Mouse (Mus musculus) urinary bladder, postnatal 4 days (tissue): Measurements from ENCODE around the gene Sntg2.

Experiments
- DNase-seq, 2 experiments: peaks; one replicate each; pipeline ENCODE4 v3.0.0; 2021 to 2022; ENCODE audit warnings: low spot score in 2 of 2

Sntg2 gene

GRCm38 (mm10) chr12:30283741-30284140, 89.4 kb downstream of the Sntg2 start:
- no peak for DNase-seq

- no peak for DNase-seq
Observed at GRCm38 (mm10) chr12:30272242-30272985, 100.8 kb downstream of the Sntg2 start.

GRCm38 (mm10) chr12:30264206-30264605, 109.0 kb downstream of the Sntg2 start:
- no peak for DNase-seq

- DNase-seq = no peak
Observed at GRCm38 (mm10) chr12:30261187-30261586, 112.0 kb downstream of the Sntg2 start.

- no peak for DNase-seq
Observed at GRCm38 (mm10) chr12:30258641-30259040, 114.5 kb downstream of the Sntg2 start.

- DNase-seq = no peak
Observed at GRCm38 (mm10) chr12:30257664-30258063, 115.5 kb downstream of the Sntg2 start.

- no peak for DNase-seq
Observed at GRCm38 (mm10) chr12:30256207-30256606, 117.0 kb downstream of the Sntg2 start.

- no peak for DNase-seq
Observed at GRCm38 (mm10) chr12:30254581-30254980, 118.6 kb downstream of the Sntg2 start.

GRCm38 (mm10) chr12:30252381-30252780, 120.8 kb downstream of the Sntg2 start:
- DNase-seq = no peak

GRCm38 (mm10) chr12:30251283-30251829, 121.8 kb downstream of the Sntg2 start:
- no peak for DNase-seq

- no peak for DNase-seq
Observed at GRCm38 (mm10) chr12:30249068-30249467, 124.1 kb downstream of the Sntg2 start.

GRCm38 (mm10) chr12:30246286-30246945, 126.8 kb downstream of the Sntg2 start:
- no peak for DNase-seq

GRCm38 (mm10) chr12:30244194-30244593, 129.0 kb downstream of the Sntg2 start:
- no peak for DNase-seq

GRCm38 (mm10) chr12:30240891-30241290, 132.3 kb downstream of the Sntg2 start:
- no peak for DNase-seq

GRCm38 (mm10) chr12:30234940-30235339, 138.2 kb downstream of the Sntg2 start:
- DNase-seq = no peak

- no peak for DNase-seq
Observed at GRCm38 (mm10) chr12:30228004-30228403, 145.2 kb downstream of the Sntg2 start.

GRCm38 (mm10) chr12:30226247-30226646, 146.9 kb downstream of the Sntg2 start:
- no peak for DNase-seq

GRCm38 (mm10) chr12:30216762-30217441, 156.3 kb downstream of the Sntg2 start:
- no peak for DNase-seq

- DNase-seq = no peak
Observed at GRCm38 (mm10) chr12:30214761-30215160, 158.4 kb downstream of the Sntg2 start.

- no peak for DNase-seq
Observed at GRCm38 (mm10) chr12:30210388-30210787, 162.8 kb downstream of the Sntg2 start.

GRCm38 (mm10) chr12:30208527-30208926, 164.6 kb downstream of the Sntg2 start:
- no peak for DNase-seq

GRCm38 (mm10) chr12:30208087-30208486, 165.1 kb downstream of the Sntg2 start:
- DNase-seq = no peak
